Mouse (Mus musculus): Measurements from ENCODE around the gene Mcoln3. TPM values are rescaled to one million over a fixed set of nuclear protein-coding genes. Genes with fewer than 3 reads are reported as not detected.

Gene Mcoln3
- total RNA-seq, 2 experiments from 2014 or later, result 0.34 TPM; not detected in 1

DNA sequence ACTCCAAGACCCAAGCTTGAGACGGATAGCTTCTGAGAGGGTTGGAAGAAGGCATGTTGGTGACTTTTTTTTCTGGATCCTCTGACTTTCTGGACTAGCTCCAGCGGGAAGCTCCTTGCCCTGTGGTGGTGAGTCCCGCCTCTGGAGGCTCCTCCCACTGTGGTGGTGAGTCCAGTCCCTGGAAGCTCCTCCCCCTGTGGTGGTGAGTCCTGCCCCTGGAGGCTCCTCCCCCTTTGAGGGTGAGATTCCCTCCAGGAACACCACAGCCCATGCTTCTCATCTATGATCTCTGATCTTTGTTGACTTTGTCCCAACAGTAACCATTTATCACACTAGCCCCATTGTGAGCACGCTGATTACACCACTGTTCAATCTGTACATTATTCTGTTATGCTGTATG is 44.9 kb downstream of the Mcoln3 start:
- intact Hi-C loops (cut with DNase I), result no loop called here
- DNase-seq, result no peak

DNA sequence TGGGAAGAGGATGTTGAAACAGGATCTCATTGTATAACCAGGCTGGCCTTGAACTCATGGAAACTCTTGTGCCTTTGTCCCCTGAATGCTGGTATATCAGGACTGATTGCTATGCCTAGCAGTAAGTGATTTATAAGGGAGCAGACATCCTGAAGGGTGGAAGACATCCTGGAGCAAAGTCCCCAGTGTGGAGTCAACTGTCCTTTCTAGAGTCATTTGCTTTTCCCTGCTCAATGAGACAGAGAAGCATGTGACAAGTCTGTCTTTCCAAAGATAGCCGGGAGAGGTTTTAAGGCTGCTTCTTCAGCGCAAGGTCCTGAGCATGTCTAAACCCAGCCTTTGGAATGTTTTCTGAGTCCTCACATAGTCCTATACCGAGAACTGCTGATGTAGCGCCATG is 52.1 kb downstream of the Mcoln3 start:
- DNase-seq, result no peak
- intact Hi-C loops (cut with DNase I), result no loop called here

DNA sequence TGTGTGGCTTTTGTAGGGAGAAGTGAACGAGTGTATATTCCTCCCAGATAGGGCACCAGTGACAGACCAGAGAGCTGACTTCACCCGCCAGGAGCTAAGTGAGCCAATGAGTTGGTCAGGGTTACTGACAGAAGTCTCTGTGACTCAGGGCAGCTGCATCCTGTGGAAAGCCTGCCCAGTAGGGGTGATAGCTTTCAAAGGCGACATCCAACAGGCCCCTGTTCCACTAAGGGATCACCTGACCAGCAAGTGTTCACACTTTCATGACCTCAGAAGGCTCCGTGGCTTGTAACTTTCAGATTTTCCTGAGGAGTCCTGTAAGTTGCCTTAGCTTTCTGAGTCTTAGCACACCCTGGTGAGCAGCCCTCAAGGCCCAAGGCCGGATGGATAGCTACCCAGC is 55.8 kb downstream of the Mcoln3 start:
- intact Hi-C loops (cut with DNase I), result no loop called here
- DNase-seq, result no peak

DNA sequence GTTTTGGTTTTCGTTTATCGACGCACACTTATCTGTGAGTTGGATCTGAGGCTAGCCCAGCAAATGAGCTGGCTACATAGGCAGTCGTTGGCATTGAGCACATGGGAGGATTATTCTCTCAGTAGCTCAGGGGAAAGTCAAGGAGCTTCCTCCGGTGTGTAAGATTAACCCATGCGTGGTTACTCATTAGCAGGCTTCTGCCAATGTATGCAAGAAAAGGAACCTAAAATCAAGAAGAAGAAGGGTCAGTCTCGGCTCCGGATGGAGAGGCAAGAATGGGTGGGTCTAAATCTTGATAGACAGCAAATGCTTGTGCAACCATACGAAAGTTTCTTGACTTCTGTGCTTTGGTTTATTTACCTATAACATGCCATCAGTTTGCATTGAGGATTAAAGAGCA is 57.0 kb downstream of the Mcoln3 start:
- intact Hi-C loops (cut with DNase I), result no loop called here

GRCm38 (mm10) chr3:146177295-146177694 is 60.0 kb downstream of the Mcoln3 start:
- intact Hi-C loops (cut with DNase I), result no loop called here
- no peak for DNase-seq

More for the DNA sequence above, 57.0 kb downstream of the Mcoln3 start:
- no peak for DNase-seq

DNA sequence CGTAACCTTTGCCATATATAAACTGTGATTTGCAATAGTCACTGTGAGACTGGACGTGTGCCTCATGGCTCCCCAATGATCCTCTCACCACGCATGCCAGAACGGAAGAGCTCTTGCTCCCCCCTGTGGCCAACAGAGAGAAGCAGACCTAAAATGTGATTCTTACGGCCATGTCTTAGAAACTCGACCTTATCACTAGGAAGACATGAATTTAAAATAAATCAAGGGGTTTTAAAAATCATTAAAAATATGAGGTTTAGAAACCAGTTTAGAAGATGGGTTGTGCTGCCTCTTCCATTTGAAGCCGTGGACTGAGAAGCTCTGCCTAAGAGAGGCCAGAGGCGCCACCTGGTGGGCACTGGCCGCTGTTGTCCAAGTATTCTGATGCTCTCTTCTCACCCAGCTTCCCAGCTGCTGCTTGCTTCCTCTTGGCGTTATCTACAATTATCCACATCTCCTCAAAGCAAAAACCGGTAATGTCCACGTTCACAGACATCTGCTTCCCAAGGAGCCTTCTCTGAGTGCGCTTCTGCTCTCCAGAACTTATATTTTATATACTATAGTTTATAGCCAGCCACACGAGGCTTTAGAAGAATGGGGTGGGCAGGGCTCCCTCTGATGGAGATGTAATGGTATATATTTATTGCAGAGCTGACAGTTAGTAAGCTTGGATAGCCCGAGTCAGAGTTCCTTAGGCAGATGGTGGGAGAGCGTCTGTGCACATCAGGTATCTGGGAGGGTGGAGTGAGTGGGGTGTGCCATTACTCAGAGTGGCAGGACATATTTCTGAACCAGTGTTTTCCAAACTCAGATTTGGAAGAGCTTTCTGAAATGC is 60.7 kb downstream of the Mcoln3 start:
- intact Hi-C loops (cut with DNase I), result loop anchor here (1.0 to 2.0 kb wide), 2 partner anchors 120 to 235 kb away; no protein-coding TSS in a partner anchor
- peak; percentile 85 to 88 for DNase-seq

GRCm38 (mm10) chr3:146180341-146180740 is 63.1 kb downstream of the Mcoln3 start:
- no peak for DNase-seq
- intact Hi-C loops (cut with DNase I), result loop anchor here (10.0 kb wide), 1 partner anchor 734 kb away; no protein-coding TSS in a partner anchor

DNA sequence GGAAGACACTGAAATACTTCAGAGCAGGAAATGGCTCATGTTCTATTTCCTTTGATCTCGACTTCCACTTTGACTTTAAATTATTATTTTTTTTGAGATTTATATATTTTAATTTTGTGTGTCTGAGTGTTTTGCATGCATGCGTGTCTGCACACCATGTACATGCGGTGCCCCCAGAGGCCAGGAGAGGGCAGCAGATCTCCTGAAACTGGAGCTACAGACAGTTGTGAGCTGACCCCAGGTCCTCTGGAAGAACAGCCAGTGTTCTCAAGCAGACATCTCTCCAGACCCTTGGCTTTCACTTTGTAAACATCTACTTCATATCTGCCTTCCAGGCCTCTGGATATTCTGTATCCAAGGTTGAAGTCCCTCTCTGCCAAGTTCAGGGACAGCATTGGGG is 63.7 kb downstream of the Mcoln3 start:
- DNase-seq, result peak; percentile 48 to 73
- intact Hi-C loops (cut with DNase I), result loop anchor here (10.0 kb wide), 1 partner anchor 734 kb away; no protein-coding TSS in a partner anchor

- intact Hi-C loops (cut with DNase I), result loop anchor here (5.0 to 10.0 kb wide), 4 partner anchors 142 to 762 kb away; no protein-coding TSS in a partner anchor
- DNase-seq, result peak; percentile 48 to 73
Measured at GRCm38 (mm10) chr3:146184992-146185657, 67.9 kb downstream of the Mcoln3 start.

- intact Hi-C loops (cut with DNase I), result loop anchor here (5.0 to 10.0 kb wide), 4 partner anchors 141 to 761 kb away; no protein-coding TSS in a partner anchor
- DNase-seq, result no peak
Measured at GRCm38 (mm10) chr3:146186033-146186432, 68.8 kb downstream of the Mcoln3 start.

GRCm38 (mm10) chr3:146189933-146190332 is 72.7 kb downstream of the Mcoln3 start:
- DNase-seq, result no peak
- intact Hi-C loops (cut with DNase I), result loop anchor here (5.0 to 10.0 kb wide), 4 partner anchors 137 to 757 kb away; no protein-coding TSS in a partner anchor

Other genes with a start within 250 kb of the Mcoln3 start
- 10 to 100 TPM; 20.8 to 22.1 TPM for gene Bcl10, start 194.6 kb upstream of the Mcoln3 start, total RNA-seq (2021)
- gene 2410004B18Rik, start 179.4 kb upstream of the Mcoln3 start, total RNA-seq (2021), result 10 to 100 TPM; 16.7 to 22.9 TPM
- 10 to 100 TPM; 21.5 to 25.4 TPM for gene Syde2, start 129.6 kb upstream of the Mcoln3 start, total RNA-seq (2021)
- under 1 TPM in 1 of 2 experiments, not detected in 1; 0.55 TPM for gene Wdr63, start 9.3 kb upstream of the Mcoln3 start, total RNA-seq (2021)
- under 1 TPM; 0.12 to 0.29 TPM for gene Mcoln2, start 32.4 kb downstream of the Mcoln3 start, total RNA-seq (2021)
- 1 to 10 TPM; 1.0 to 1.1 TPM for gene Lpar3, start 103.5 kb downstream of the Mcoln3 start, total RNA-seq (2021)

All from heart, postnatal 14 days (tissue).